Mouse (Mus musculus) forebrain, embryonic 12.5 days (tissue): ENCODE results near the gene Stum. TPM values are rescaled to one million over a fixed set of nuclear protein-coding genes. Genes with fewer than 3 reads are reported as not detected.

Experiments used
- ATAC-seq: fragments of 200-750 bp; cut with Nextera tagmentation; 2 replicates; pipeline ENCODE4 v1.8.0; 2017; ENCODE audit warnings: moderate TSS enrichment; ENCODE audit not compliant: low FRiP score
- H3K27ac ChIP-seq: fragments of 300-500 bp; sonication (generic); 2 replicates; pipeline ENCODE4 v1.5.1; 2016; ENCODE audit warnings: mild to moderate bottlenecking
- H3K27me3 ChIP-seq: fragments of 300-500 bp; sonication (generic); 2 replicates; pipeline ENCODE4 v1.6.1; 2016; ENCODE audit warnings: mild to moderate bottlenecking
- H3K36me3 ChIP-seq: fragments of 300-500 bp; sonication (generic); replicated peaks from 2 replicates; pipeline ENCODE4 v1.6.1; 2016; ENCODE audit warnings: mild to moderate bottlenecking
- H3K4me1 ChIP-seq: fragments of 300-500 bp; sonication (generic); 2 replicates; pipeline ENCODE4 v1.6.1; 2016
- H3K4me2 ChIP-seq: fragments of 300-500 bp; sonication (generic); 2 replicates; pipeline ENCODE4 v1.6.1; 2016; ENCODE audit warnings: mild to moderate bottlenecking, moderate library complexity
- H3K4me3 ChIP-seq: fragments of 300-500 bp; sonication (generic); replicated peaks from 2 replicates; pipeline ENCODE4 v1.5.1; 2016; ENCODE audit warnings: mild to moderate bottlenecking
- H3K9ac ChIP-seq: fragments of 300-500 bp; sonication (generic); 2 replicates; pipeline ENCODE4 v1.6.1; 2016; ENCODE audit warnings: mild to moderate bottlenecking
- H3K9me3 ChIP-seq: fragments of 300-500 bp; sonication (generic); 2 replicates; pipeline ENCODE4 v1.6.1; 2016
- WGBS: fragments of 180-500 bp; shearing (Covaris S2); methylation state at CpG from one replicate; pipeline ENCODE4 v1.1.7; 2016; 5-methylcytosine and 5-hydroxymethylcytosine counted together
- polyA plus RNA-seq: library from polyadenylated mRNA; unstranded; fragments of >200 nt; fragmentation: Nextera tagmentation; extraction: Ambion mirVana; gene quantifications from 2 replicates; pipeline ENCODE4 v1.2.1, GENCODE M21; 2016

Stum gene
- polyA plus RNA-seq, 1 experiment from 2014 or later = 0.66 TPM

DNA sequence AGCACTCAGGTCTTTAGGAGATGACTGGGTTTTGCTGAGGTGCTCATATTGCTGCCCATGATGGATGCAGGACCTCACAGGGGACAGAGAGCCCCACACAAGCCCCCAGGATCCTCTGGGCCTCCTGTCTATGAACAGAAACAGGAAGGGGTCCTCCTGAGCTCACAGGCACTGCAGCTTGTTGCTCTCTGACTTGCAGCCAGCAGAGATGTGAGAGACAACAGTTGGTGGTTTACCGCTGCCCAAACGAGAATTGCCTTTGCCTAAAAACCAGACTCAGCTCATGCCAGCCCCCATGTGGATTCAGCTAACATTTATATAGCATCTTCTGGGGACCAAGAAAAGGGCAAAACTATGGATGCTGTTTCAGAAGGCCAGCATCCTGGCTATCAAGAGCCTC is 33.7 kb downstream of the Stum start:
- no peaks in the 10 kb centered on the region for H3K27me3 ChIP-seq
- H3K4me2 ChIP-seq = no peak overlapping the region
- no peaks in the 10 kb centered on the region for H3K9me3 ChIP-seq
- H3K4me1 ChIP-seq = no peaks in the 10 kb centered on the region
- WGBS = 70% methylated on average over 2 of the region's 2 CpGs
- no peak overlapping the region for H3K4me3 ChIP-seq
- no peaks in the 10 kb centered on the region for H3K36me3 ChIP-seq
- no peak overlapping the region for H3K9ac ChIP-seq
- no peak overlapping the region for H3K27ac ChIP-seq
- ATAC-seq = no peak

DNA sequence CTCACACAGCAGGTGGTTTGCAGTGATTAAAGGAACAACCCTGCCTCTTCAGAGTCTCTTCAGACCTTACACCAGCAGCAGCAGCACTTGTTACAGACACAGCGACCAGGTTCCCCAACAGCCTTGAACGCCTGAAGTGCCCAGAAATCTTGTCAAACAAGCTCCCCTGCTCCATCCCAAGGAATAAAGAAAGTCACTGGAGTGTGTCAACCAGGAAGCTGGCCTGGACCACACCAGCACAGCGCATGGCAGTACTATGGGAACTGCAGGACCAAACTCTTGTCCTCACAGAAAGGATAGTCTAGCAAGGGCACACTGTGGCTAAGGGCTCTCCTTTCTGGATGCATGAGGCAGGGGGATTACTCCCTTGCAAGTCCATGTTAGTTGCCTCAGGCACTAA is 38.9 kb downstream of the Stum start:
- Histone ChIP-seq H3K27ac (no peak overlapping the region), H3K9me3 (no peaks in the 10 kb centered on the region), H3K9ac (no peak overlapping the region), H3K4me2 (no peak overlapping the region), H3K36me3 (no peaks in the 10 kb centered on the region), H3K4me1 (no peaks in the 10 kb centered on the region), H3K27me3 (no peaks in the 10 kb centered on the region), H3K4me3 (no peak overlapping the region)
- WGBS = 54% methylated on average over 3 of the region's 3 CpGs
- no peak for ATAC-seq

GRCm38 (mm10) chr1:180439496-180439895 is 43.8 kb downstream of the Stum start:
- Histone ChIP-seq H3K4me2 (no peak overlapping the region), H3K27me3 (peaks cover 7% of the 10 kb centered on the region; the same call in 1 of the 2 replicates), H3K9ac (no peak overlapping the region), H3K36me3 (no peaks in the 10 kb centered on the region), H3K27ac (no peak overlapping the region), H3K9me3 (no peaks in the 10 kb centered on the region), H3K4me1 (peaks cover 5% of the 10 kb centered on the region), H3K4me3 (no peak overlapping the region)
- WGBS = 81% methylated on average over 4 of the region's 4 CpGs
- ATAC-seq = no peak

DNA sequence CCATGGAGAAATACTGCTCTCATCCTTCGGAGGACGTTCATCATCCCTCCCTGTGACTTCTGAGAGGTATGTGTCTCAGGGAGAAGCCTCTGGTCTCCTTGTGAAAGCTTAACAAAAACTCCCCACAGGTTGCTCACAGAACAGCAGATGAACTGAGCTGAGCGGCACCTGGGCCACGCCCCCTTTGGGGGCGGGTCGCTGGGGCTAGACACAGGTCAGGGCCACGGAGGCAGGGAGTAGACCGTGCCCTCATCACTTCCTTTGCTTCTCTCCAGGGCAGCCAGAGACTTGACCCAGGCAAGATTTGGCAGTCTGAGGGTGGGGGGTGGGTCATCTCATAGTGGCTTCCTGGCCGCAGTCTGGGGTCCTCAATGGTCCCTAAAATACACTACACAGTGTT is 48.4 kb downstream of the Stum start:
- H3K9ac ChIP-seq = no peak overlapping the region
- no peak overlapping the region for H3K27ac ChIP-seq
- H3K9me3 ChIP-seq = no peaks in the 10 kb centered on the region
- peaks cover 7% of the 10 kb centered on the region; the same call in 1 of the 2 replicates for H3K27me3 ChIP-seq
- whole genome bisulfite sequencing = 7% methylated on average over 9 of the region's 9 CpGs
- peaks cover 23% of the 10 kb centered on the region for H3K4me1 ChIP-seq
- ATAC-seq = no peak
- H3K4me3 ChIP-seq = no peak overlapping the region
- no peaks in the 10 kb centered on the region for H3K36me3 ChIP-seq
- 0 out of 2 replicates have a peak overlapping the region, but pooled peaks have one; percentile 6 for H3K4me2 ChIP-seq

- 0 out of 2 replicates have a peak overlapping the region, but pooled peaks have one; percentile 46 for H3K27ac ChIP-seq
- no peak overlapping the region for H3K4me2 ChIP-seq
- H3K36me3 ChIP-seq = no peaks in the 10 kb centered on the region
- peaks cover 23% of the 10 kb centered on the region for H3K4me1 ChIP-seq
- H3K9ac ChIP-seq = no peak overlapping the region
- H3K4me3 ChIP-seq = no peak overlapping the region; the same call in 1 of the 2 replicates
- H3K27me3 ChIP-seq = peaks cover 7% of the 10 kb centered on the region; the same call in 1 of the 2 replicates
- WGBS = 21% methylated on average over 7 of the region's 7 CpGs
- peak; percentile 88 for ATAC-seq
- H3K9me3 ChIP-seq = no peaks in the 10 kb centered on the region
Observed at GRCm38 (mm10) chr1:180433796-180434566, 49.3 kb downstream of the Stum start.

GRCm38 (mm10) chr1:180433098-180433538 is 50.2 kb downstream of the Stum start:
- H3K9me3 ChIP-seq = no peaks in the 10 kb centered on the region
- peak overlapping the region; percentile 42 for H3K27ac ChIP-seq
- H3K4me1 ChIP-seq = peaks cover 25% of the 10 kb centered on the region
- H3K36me3 ChIP-seq = no peaks in the 10 kb centered on the region
- peaks cover 7% of the 10 kb centered on the region; the same call in 1 of the 2 replicates for H3K27me3 ChIP-seq
- under 1% methylated on average over 16 of the region's 16 CpGs for WGBS
- peak; percentile 56 for ATAC-seq
- peak overlapping the region; percentile 70 for H3K4me2 ChIP-seq
- H3K9ac ChIP-seq = peak overlapping the region; percentile 64
- peak overlapping the region; percentile 43 for H3K4me3 ChIP-seq

- H3K27me3 ChIP-seq = peaks cover 10% of the 10 kb centered on the region; the same call in 1 of the 2 replicates
- WGBS = 78% methylated on average over 12 of the region's 12 CpGs
- no peaks in the 10 kb centered on the region for H3K36me3 ChIP-seq
- H3K27ac ChIP-seq = no peak overlapping the region
- H3K9ac ChIP-seq = no peak overlapping the region
- no peak overlapping the region for H3K4me3 ChIP-seq
- H3K4me2 ChIP-seq = no peak overlapping the region
- no peaks in the 10 kb centered on the region for H3K9me3 ChIP-seq
- peaks cover 31% of the 10 kb centered on the region for H3K4me1 ChIP-seq
- no peak for ATAC-seq
Observed at GRCm38 (mm10) chr1:180431833-180432232, 51.5 kb downstream of the Stum start.

DNA sequence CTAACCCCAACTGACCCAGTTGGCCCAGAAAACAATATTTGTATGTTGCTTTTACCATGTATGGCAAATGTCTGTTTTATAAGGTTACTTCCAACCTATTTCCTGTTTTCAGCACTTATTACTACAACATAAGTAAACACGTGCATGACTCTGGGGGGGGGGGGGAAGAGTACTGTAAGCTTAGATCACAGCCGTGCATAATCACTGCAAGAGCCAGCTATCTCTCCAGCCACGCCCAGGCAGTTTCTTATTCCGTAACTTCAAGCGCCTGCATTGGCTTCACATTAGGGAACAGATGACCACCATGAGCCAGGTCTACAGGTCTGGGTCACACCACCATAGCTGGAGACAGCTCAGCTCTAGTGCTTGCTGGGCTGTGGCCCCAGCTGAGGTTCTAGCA is 53.5 kb downstream of the Stum start:
- ATAC-seq = no peak
- H3K9ac ChIP-seq = no peak overlapping the region
- H3K27me3 ChIP-seq = 0 out of 2 replicates have a peak, but pooled peaks cover 3% of the 10 kb centered on the region
- H3K4me2 ChIP-seq = no peak overlapping the region
- 90% methylated on average over 5 of the region's 5 CpGs for WGBS
- H3K9me3 ChIP-seq = no peaks in the 10 kb centered on the region
- H3K36me3 ChIP-seq = no peaks in the 10 kb centered on the region
- H3K4me3 ChIP-seq = no peak overlapping the region
- H3K4me1 ChIP-seq = peaks cover 29% of the 10 kb centered on the region
- H3K27ac ChIP-seq = no peak overlapping the region

- WGBS = 85% methylated on average over 8 of the region's 8 CpGs
- peaks cover 22% of the 10 kb centered on the region for H3K4me1 ChIP-seq
- H3K4me2 ChIP-seq = no peak overlapping the region
- H3K27ac ChIP-seq = no peak overlapping the region
- no peaks in the 10 kb centered on the region for H3K9me3 ChIP-seq
- H3K4me3 ChIP-seq = no peak overlapping the region
- H3K36me3 ChIP-seq = no peaks in the 10 kb centered on the region
- 0 out of 2 replicates have a peak, but pooled peaks cover 3% of the 10 kb centered on the region for H3K27me3 ChIP-seq
- no peak for ATAC-seq
- H3K9ac ChIP-seq = no peak overlapping the region
Observed at GRCm38 (mm10) chr1:180428871-180429270, 54.4 kb downstream of the Stum start.

GRCm38 (mm10) chr1:180428101-180428712 is 55.1 kb downstream of the Stum start:
- 0 out of 2 replicates have a peak, but pooled peaks cover 3% of the 10 kb centered on the region for H3K27me3 ChIP-seq
- ATAC-seq = no peak
- H3K36me3 ChIP-seq = no peaks in the 10 kb centered on the region
- 38% methylated on average over 9 of the region's 9 CpGs for WGBS
- no peaks in the 10 kb centered on the region for H3K9me3 ChIP-seq
- no peak overlapping the region for H3K27ac ChIP-seq
- H3K4me2 ChIP-seq = no peak overlapping the region
- H3K9ac ChIP-seq = no peak overlapping the region
- H3K4me3 ChIP-seq = no peak overlapping the region
- H3K4me1 ChIP-seq = peaks cover 18% of the 10 kb centered on the region

- no peak for ATAC-seq
- H3K36me3 ChIP-seq = no peaks in the 10 kb centered on the region
- 0 out of 2 replicates have a peak, but pooled peaks cover 3% of the 10 kb centered on the region for H3K27me3 ChIP-seq
Observed at GRCm38 (mm10) chr1:180427685-180428084, 55.6 kb downstream of the Stum start.

GRCm38 (mm10) chr1:180426405-180426804 is 56.9 kb downstream of the Stum start:
- no peaks in the 10 kb centered on the region for H3K9me3 ChIP-seq
- 0 out of 2 replicates have a peak, but pooled peaks cover 3% of the 10 kb centered on the region for H3K27me3 ChIP-seq
- H3K4me3 ChIP-seq = no peak overlapping the region
- ATAC-seq = no peak
- H3K4me1 ChIP-seq = peaks cover 16% of the 10 kb centered on the region
- WGBS = 80% methylated on average over 6 of the region's 6 CpGs
- H3K9ac ChIP-seq = no peak overlapping the region
- H3K27ac ChIP-seq = no peak overlapping the region
- no peaks in the 10 kb centered on the region for H3K36me3 ChIP-seq
- no peak overlapping the region for H3K4me2 ChIP-seq

More at GRCm38 (mm10) chr1:180427685-180428084, 55.6 kb downstream of the Stum start:
- Histone ChIP-seq H3K27ac (no peak overlapping the region), H3K9me3 (no peaks in the 10 kb centered on the region), H3K4me1 (peaks cover 13% of the 10 kb centered on the region), H3K9ac (no peak overlapping the region), H3K4me3 (no peak overlapping the region), H3K4me2 (no peak overlapping the region)
- WGBS = 65% methylated on average over 10 of the region's 10 CpGs
